Mouse (Mus musculus): ENCODE measurements around the gene Gm38655. TPM values are rescaled to one million over a fixed set of nuclear protein-coding genes. Genes with fewer than 3 reads are reported as not detected.

The Gm38655 gene
- polyA plus RNA-seq (2021; fragmentation: Nextera tagmentation): not detected in 2 replicates
- long read RNA-seq, experiment 1: 0 reads
- long read RNA-seq, experiment 2: 0 reads

GRCm38 (mm10) chr17:25175411-25175810 lies at the start of gene Gm38655:
Gene Gm38655, minus strand, starts transcription at chr17:25175471.

GRCm38 (mm10) chr17:25188150-25189031 lies 13.1 kb upstream of the Gm38655 start, which contains the start of gene Unkl:
Gene Unkl, plus strand, starts transcription at chr17:25188397.

GRCm38 (mm10) chr17:25184129-25184691 lies 8.9 kb upstream of the Gm38655 start, which contains the start of gene BC003965:
Gene BC003965, plus strand, starts transcription at chr17:25184554.

DNA sequence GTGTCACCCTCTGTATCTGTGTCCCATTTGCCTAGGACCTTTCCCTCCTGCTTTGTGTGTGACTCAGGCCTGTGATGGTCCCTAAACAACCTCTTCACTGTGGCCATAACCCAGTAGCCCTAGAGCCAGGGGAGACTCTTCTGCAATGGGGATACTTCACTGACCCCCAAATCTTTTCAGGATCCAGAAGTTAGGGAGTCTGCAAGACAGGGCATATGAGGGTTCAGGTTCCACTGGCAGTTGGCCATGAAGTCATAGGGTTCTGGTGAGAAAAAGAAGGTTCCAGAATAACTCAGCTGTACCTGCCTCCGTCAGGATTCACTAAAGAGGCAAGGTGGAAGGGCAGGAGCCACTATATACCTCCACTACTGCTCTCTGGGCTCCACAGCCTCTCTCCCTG lies 13.1 kb downstream of the Gm38655 start, which contains the start of gene Ccdc154:
TSS of gene Ccdc154 (plus strand) at position 301 of the 400 bp plus-strand sequence.

GRCm38 (mm10) chr17:25133275-25133698 lies 42.0 kb downstream of the Gm38655 start, which contains the start of gene Clcn7:
Gene Clcn7, plus strand, starts transcription at chr17:25133391.

Other genes starting within 250 kb of the Gm38655 start
- 49.2 and 62.4 TPM in 2 replicates for gene Mapk8ip3, start 238.5 kb downstream of the Gm38655 start, polyA plus RNA-seq (2021; fragmentation: Nextera tagmentation)
- 3.8 and 5.3 TPM in 2 replicates for gene Jpt2, start 214.8 kb downstream of the Gm38655 start, polyA plus RNA-seq (2021; fragmentation: Nextera tagmentation)
- gene Cramp1l, start 159.7 kb downstream of the Gm38655 start, polyA plus RNA-seq (2021; fragmentation: Nextera tagmentation): 4.1 and 9.0 TPM in 2 replicates
- gene Ift140, start 159.4 kb downstream of the Gm38655 start, polyA plus RNA-seq (2021; fragmentation: Nextera tagmentation): 3.1 and 4.2 TPM in 2 replicates
- gene Tmem204, start 91.9 kb downstream of the Gm38655 start, polyA plus RNA-seq (2021; fragmentation: Nextera tagmentation): 12.0 and 13.3 TPM in 2 replicates
- gene Telo2, start 59.5 kb downstream of the Gm38655 start, polyA plus RNA-seq (2021; fragmentation: Nextera tagmentation): 7.1 and 7.9 TPM in 2 replicates
- gene Ptx4, start 54.7 kb downstream of the Gm38655 start, polyA plus RNA-seq (2021; fragmentation: Nextera tagmentation): not detected in 2 replicates
- 25.3 and 35.1 TPM in 2 replicates for gene Clcn7, start 42.1 kb downstream of the Gm38655 start, polyA plus RNA-seq (2021; fragmentation: Nextera tagmentation)
- gene Ccdc154, start 13.0 kb downstream of the Gm38655 start, polyA plus RNA-seq (2021; fragmentation: Nextera tagmentation): not detected in 2 replicates
- 22.1 and 26.2 TPM in 2 replicates for gene BC003965, start 9.1 kb upstream of the Gm38655 start, polyA plus RNA-seq (2021; fragmentation: Nextera tagmentation)
- gene Unkl, start 12.9 kb upstream of the Gm38655 start, polyA plus RNA-seq (2021; fragmentation: Nextera tagmentation): 11.8 and 14.0 TPM in 2 replicates
- 112 and 121 TPM in 2 replicates for gene Gnptg, start 64.7 kb upstream of the Gm38655 start, polyA plus RNA-seq (2021; fragmentation: Nextera tagmentation)
- gene Tsr3, start 64.7 kb upstream of the Gm38655 start, polyA plus RNA-seq (2021; fragmentation: Nextera tagmentation): 51.9 and 58.2 TPM in 2 replicates
- 3.1 and 5.1 TPM in 2 replicates for gene Baiap3, start 80.9 kb upstream of the Gm38655 start, polyA plus RNA-seq (2021; fragmentation: Nextera tagmentation)
- 202 and 227 TPM in 2 replicates for gene Ube2i, start 99.2 kb upstream of the Gm38655 start, polyA plus RNA-seq (2021; fragmentation: Nextera tagmentation)
- gene Prss34, start 122.9 kb upstream of the Gm38655 start, polyA plus RNA-seq (2021; fragmentation: Nextera tagmentation): not detected in 2 replicates
- gene Prss28, start 133.2 kb upstream of the Gm38655 start, polyA plus RNA-seq (2021; fragmentation: Nextera tagmentation): not detected in 2 replicates
- not detected in 2 replicates for gene Prss29, start 143.2 kb upstream of the Gm38655 start, polyA plus RNA-seq (2021; fragmentation: Nextera tagmentation)
- gene Tpsab1, start 170.1 kb upstream of the Gm38655 start, polyA plus RNA-seq (2021; fragmentation: Nextera tagmentation): not detected in 2 replicates
- gene Tpsb2, start 190.8 kb upstream of the Gm38655 start, polyA plus RNA-seq (2021; fragmentation: Nextera tagmentation): not detected in 2 replicates
- gene Tpsg1, start 193.8 kb upstream of the Gm38655 start, polyA plus RNA-seq (2021; fragmentation: Nextera tagmentation): not detected in 2 replicates